Mouse (Mus musculus) cerebellum, postnatal 10 days (tissue): ENCODE data around the gene Stk11ip.
A peak's percentile ranks its signal among the peaks of the same experiment; 100 is the strongest.

Experiments
- DNase-seq, 2 experiments: peaks; one replicate each; pipeline ENCODE4 v3.0.0; 2021; ENCODE audit warnings: mixed read lengths in 2 of 2

Stk11ip gene

DNA sequence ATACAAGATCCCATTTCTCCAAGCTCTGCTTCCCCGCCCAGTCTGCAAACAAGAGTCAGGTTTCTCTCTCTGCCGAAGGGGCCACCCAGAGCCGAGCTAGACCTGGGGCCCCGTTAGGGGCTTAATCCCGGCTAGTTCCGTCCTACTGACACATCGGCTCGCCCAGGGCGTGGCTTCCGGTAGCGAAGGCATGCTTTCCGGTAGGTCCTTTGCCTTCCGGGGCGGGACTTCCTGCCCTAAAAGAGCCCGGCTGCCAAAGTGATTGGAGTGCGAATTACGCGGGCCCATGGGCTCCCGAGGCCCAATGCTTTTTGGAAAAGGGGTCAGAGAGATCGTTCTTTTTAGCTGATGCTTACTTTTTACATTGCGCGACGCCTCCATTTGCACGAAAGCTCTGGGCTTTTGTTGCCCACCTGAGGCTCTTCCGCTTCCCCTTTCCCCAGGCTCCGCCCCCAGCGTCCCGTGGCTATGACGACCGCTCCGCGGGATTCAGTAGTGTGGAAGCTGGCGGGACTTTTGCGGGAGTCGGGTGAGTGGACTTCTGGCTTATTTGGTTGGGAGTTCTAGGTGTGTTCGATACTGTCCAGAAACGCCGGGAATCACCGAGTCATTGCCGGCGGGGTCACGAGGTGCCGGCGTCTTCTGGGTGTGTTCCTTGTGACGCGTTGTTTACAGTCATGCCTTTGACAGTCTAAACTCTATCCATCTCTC lies at the start of gene Stk11ip:
Gene Stk11ip, plus strand, starts transcription at position 209 of the 711 bp plus-strand sequence.
- DNase-seq, result peak; percentile 93 to 94

DNA sequence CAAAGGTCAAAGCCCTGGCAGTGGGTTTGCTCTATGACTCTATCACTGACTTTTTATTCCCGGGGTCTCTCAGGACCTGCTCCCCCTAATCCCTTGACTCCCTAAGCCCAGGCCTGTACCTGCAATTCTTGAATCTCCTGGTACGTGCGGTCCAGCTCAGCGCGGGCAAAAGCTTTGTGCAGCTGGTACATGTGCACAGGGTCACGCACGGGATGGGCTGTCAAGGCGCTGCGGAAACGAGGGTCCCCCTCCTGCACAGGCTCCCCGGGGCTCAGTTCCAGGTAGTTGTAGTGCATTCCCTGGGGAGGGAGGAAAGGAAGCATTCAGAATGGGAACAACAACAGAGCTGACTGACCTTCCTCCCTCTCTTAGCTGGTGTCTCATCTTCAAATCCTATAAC lies 44.9 kb upstream of the Stk11ip start:
- DNase-seq, result no peak

DNA sequence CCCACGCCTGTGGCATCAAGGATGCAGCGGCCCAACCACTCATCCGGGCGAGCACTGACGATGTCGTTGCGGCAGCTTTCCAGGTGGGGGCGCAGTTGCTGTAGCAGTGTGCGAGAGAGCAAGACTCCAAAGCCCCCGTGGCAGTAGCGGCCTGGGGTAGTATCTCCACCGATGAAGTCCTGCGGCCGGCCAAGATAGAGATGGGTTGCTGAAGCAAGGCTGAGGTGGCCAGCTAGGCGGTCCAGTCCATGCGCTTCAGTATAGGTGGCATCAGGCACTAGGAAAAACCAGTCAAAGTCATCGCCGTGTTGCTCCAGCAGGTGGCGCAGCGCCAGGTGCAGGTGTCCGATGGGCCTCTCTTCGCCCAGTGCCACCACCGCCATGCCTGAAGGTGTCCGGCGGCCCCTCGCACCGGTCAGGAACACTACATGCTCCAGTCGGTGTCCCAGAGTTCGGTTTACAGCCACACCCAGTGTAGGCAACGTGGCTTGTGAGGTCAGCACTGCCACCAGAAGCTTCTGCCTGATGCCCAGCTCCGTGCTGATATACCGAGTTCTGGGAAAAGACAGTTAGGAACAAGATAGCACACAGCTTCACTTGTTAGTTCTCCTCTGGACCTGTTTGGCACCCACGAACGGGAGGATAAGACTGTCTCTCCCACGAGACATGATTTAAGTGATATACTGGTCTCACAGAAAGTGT lies 43.9 kb upstream of the Stk11ip start:
- peak; percentile 96 for DNase-seq

DNA sequence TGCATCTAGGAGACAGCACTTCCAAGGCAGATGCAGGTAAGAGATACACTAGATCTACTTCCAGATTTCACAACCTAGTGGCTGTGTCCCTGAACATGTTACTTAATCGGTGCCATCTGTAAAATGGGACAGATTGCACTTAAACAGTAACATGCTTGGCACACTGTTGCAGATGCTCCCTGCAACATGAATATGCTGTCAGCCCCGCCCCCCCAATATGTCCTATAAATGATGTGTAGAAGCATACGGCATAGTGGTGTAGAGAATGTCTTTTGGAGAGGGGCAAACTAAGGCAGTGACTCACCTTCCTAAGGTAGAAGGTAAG lies 43.4 kb upstream of the Stk11ip start:
- no peak for DNase-seq

DNA sequence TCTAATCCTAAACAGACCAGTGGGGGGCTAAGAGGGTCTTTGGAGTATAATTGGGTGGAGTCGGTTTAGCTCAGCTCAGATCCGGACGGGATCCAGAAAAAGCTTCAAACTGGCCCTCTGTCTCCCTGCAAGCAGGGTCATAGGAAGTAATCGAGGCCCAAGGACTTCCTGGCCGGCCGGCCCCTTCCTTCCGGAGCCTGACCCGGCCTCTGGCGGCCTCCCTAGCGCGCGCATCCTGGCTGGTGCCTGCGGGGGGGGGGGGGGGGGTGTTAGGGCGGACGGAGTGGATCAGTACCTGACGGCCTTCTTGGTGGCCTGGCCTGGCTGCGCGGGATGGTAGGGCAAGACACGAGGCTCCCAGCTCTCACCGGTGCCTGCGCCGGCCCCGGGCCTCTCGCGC lies 42.8 kb upstream of the Stk11ip start:
- DNase-seq, result peak in 1 of 2 experiments; percentile 51

DNA sequence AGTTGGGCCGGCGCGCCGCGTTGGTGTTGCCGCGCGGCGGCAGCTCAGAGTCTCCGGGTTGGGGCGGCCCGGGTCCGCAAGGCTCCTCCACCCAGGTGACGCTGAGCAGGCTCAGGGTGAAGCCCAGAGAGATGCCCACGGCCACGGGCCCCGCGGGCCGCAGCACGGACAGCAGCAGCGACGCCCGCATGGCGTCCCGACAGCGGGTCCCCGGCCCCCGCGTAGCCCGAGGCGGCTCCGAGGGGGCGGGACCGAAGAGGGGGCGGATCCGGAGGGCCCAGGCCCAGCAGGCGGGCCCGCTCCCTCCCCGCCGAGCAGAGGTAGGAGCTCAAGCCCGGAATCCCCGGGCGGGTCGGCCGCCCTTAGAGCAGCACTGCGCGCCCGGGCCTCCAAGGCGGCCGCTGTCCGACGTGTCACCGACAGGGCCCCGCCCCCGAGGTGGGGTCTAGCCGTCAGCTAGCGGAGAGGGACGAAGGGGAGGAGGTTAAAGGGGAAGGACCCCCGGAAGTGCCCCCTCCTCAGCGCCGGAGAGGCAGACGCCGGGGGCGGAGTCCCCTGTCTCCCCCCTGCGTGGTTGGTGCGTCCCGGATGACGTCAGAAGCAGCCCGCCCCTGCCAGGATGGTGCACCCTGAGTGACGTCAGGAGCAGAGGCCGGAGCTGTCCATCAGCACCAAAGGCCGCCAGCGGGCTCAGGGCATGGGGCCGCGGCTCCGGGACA lies 42.3 kb upstream of the Stk11ip start, which contains the start of the genes Chpf and Tmem198:
Gene Chpf, minus strand, starts transcription at position 392 of the 719 bp plus-strand sequence.
Gene Tmem198, plus strand, starts transcription at position 617 of the 719 bp plus-strand sequence.
- DNase-seq, result peak; percentile 99 to 100

DNA sequence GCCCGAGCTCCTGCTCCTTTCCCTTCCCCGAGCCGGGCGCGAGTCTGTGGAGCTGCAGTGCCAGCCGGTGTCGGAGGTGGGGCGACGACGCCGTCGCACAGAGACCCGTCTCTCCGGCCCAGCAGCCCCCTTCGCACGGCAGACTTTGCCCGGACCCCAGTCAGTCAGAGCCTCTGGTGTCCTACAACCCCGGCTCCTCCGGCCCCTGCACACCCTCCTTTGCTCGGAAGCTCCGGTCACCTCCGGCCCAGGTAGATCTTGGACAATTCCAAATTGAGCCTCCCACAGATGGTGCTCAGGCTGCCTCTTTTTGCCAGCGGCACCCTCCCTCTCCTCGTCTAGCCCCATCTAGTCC lies 41.7 kb upstream of the Stk11ip start:
- no peak for DNase-seq

DNA sequence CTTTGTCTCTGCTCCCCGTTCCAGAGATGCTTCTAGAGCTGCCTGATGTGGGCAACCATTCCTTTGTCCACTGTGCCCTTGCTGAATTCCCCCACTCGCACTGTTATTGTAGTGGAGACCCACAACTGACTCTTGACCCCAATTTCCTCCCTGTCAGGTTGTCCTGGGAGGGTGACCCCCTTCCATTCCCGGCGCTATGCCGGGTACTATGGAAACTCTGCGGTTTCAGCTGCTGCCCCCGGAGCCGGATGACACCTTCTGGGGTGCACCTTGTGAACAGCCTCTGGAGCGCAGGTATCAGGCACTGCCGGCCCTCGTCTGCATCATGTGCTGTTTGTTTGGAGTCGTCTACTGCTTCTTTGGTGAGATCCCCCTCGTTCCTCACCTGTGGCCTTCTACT lies 41.3 kb upstream of the Stk11ip start:
- no peak for DNase-seq

DNA sequence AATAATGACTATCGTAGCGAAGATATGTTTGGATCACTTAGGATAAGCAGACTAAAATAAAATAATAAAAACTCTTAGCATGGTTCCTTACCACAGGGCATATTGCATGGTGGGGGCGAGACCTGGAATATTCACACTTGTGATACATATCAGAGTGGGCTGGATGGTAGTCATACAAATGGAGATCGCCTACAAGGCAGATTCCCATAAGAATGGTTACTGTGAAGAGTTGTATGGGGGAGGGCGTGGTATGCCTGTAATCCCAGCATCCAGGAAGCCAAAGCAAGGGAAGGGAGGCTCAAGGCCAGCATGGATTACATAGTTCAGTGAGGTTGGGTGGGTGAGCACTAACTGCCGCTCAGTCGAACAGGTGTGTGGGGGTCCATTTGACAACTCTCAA lies 40.6 kb upstream of the Stk11ip start:
- no peak for DNase-seq

DNA sequence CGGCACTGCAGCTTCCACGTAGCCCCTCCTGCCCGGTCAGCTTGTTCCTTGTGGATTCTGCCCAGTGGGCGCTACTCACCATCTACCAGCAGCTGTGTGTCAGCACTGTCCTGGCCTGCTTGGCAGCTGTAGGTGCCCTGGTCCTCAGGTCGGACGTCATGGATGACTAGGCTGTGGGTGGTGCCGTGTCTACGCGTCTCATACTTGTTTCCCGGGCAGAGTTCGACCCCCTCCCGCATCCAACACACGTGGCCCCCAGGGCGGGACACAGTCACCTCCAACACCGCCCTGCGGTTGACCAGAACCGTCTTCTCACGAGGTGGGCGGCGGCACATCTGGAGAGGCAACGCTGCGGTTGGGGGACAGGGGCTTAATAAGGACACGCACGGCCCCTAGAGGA lies 34.8 kb upstream of the Stk11ip start:
- DNase-seq, result no peak

DNA sequence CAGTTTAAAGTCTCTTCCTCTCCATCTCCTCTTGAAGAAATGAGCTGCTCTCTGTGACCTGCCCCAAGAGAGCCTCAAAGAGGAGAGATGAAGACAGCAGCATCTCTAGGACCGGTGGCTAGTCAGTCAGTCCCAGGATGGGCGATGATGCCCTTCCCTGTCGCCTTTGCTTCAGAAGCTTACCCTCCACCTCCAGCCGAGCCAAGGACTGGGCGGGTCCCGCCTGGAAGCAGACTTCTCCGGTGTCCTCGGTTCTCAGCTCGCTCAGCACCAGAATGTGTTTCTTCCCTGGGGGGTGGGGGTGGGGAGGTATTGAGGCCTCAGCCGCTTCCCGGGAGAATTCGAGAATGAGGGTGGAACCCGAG lies 34.3 kb upstream of the Stk11ip start:
- peak in 1 of 2 experiments; percentile 44 for DNase-seq

DNA sequence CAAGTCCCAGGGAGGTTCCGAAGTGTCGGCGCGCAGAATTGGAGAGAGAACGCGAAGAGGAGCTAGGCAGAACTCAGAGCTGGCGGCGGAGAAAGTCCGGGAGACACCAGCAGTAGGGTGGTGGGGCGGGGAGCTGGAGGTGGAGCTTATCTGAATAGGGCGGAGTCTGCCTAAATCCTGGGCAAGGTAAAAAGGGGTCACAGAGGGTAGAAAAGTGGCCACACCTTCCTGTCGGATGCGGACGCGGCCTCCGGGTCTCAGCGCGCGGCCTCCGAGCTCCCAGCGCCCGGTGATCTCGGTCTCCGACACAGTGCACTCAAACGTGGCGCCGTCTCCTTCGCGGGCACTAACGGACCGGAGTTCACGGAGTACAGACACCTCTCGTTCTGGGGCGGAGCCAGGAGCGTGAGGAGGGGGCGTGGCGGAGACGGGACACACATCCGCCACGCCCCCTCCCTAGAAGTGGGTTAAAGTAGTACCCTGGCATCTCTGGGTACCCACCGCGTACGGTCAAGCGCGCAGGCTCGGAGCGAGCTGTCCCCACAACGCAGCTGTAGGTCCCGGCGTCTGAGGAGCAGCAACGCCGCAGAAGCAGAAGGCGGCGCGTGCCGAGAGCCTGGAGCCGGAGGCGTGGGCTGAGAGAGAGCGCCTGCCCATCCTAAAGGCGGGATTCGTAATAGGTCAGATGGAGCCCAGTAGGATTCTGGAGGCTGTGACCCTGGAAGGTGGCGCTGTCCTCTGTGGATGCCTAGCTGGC lies 33.7 kb upstream of the Stk11ip start:
- peak; percentile 86 to 92 for DNase-seq

DNA sequence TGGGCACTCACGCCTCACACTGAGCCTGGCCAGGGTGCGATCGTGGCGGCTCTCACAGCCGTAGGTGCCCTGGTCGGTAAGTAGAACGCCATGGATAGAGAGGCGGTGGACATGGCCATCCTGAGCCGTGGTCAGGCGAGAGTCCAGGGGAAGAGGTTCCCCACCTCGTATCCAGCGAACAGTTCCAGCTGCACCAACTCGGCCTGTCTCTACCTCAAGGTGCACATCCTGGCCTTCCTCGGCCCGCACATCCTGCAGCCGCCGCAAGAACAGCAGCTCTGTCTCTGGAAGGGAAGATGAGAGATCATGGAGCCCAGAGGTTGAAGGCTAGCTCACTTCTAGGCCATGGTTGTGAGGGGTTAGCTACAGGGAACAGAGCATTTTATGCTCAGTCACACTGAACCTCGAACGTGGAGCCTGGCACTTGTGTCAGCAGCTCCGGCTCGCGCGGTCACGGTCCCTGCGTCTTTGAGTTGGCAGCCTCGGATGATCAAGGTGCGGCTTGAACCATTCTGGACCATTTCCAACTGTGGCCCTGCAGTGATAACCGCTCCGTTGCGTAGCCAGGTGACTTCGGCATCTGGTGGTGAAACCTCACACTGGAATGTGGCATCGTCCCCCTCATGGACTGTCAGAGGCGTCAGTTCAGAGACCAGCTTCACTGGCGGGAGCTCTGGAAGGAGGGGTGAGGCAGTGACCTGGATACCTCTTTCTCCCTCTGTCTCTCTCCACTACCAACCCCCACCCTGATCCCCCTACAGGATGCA lies 30.4 kb upstream of the Stk11ip start:
- no peak for DNase-seq

DNA sequence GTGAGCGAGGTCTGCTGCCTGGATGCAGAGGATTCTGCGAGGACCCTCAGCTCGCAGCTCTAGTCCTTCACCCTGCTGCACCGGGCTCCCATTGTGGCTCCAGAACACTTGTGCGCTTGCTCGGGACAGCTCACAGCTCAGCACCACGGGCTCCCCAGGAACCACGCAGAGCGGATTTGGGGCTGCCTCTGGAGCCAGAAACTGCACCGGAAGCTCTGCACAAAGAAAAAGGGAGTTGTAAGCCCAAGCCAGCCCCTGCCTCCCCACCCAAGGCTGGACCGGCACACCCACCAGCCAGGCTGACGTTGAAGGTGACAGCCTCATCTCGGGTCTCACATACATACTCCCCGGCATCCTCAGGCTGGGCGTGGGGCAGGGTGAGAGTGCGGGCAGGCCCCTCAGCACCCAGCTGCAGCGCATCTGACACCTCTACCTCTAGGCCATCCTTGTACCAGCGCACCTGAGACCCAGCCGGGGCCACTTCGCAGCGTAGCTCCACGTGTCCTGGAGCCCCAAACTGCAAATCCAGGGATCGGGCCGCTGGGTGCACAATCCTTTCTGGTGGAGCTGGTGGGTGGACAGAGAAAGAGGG lies 28.7 kb upstream of the Stk11ip start:
- no peak for DNase-seq

DNA sequence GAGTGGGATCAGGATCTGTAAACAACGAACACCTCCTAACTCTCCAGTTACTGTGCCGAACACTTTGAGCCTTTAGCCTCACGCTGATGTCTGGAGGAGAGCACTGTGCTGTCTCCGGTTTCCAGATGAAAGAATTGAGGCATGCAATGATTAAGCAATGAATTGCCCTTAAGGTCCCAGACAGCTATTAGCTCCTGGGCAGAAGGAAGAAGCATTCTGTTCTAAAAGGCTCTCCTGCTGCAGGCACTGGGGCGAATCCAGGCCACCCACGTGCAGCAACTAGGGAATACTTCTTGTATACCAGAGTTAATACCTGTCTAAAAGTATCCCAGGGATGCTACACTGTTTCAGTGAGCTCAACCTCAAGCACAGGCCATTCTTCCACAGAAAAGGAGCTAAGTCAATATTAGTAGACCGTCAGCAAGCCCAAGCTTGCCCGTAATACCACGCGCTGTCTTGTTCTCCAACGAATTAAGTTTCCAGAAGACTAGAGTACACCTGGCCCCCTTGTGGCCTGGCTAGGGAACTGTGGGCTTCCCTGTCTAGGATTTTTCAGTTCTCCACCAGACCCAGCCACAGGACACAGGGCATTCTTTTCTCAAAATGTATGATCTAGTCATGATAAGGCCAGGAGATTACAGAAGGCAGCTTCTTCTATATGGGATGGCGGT lies 26.3 kb upstream of the Stk11ip start:
- peak; percentile 69 to 77 for DNase-seq

DNA sequence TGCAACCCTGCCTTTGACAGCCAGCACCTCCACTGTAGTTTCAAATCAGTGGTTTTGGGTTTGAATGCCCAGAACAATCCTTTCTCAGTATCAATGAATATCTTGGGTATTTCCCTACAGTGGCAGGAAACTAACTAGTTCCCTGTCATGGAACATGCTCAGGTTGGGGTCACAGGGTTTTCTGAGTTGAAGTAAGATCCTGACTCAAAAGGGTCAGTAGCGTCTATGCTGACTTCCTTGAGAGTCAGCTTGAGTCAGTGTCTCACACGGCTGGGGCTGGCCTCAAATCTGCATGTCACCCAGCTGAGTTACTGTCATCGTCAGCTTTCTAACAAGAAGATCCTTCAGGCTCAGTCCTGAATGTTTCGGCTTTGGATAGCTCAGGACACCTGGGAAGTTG lies 22.4 kb upstream of the Stk11ip start:
- no peak for DNase-seq

DNA sequence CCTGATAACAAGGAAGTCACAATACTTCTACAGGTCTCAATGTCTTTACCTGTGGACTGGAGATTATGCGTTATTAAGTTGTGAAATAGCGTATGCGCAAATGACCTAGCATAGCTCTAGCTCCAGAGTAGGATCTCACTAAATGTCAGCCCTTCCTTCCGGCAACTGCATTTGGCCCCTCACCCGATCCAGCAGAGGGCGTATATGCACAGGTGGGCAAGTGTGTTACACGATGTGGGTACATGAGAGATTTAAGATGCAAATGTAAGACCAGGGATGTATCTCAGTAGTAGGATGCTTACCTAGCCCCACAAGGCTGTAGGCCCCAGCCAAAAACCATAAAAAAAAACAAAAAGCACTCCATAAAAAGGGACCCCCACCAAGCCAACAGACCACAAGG lies 21.9 kb upstream of the Stk11ip start:
- DNase-seq, result no peak

DNA sequence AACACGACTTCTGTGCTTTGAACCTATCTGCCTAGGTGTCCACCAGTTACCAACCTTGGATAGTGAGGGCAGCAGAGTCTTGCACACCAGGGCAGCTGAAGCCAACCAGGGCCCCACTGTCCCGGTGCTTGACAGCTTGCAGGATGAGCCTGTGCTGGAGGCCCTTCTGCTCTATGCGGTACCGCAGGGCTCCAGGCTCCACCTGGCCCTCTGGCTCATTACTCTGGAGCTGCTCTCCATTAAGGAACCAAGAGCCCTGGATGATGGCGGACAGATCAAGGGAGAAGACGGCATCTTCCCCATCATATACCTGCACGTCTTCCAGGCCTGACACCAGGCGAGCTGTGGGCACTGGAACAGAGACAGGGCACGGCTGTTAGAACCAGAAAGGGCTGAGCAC lies 19.4 kb upstream of the Stk11ip start:
- DNase-seq, result no peak

DNA sequence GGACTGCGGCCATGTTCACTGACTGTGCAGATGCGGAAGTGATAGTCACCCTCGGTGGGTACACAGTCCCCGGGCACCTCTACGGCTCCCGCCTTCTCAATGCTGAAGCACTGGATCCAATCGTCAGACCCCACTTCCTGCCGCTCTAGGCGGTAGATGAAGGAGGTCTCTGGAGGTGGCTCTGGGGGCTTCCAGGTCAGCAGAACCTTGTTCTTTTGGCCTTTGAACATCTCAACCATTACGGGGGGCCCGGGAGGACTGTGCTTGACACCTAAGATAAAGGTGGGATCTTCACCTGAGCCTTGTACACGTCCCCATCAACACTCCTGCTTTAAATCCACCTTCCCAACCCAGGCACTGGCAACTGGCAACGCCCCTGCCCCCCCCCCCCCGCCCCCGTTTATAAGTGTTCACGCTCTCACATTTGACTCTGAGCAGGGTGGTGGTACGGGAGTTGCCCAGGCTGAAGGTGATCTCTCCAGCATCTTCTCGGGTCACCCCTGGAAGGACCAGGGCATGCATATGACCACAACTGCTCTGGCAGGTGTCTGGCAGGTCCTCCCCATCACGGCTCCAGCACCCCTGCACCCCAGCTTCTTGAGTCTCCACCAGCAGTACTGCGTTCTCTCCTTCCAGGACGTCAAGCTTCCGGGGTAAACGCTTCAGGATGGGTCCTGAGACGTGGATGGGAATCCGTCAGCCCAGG lies 18.2 kb upstream of the Stk11ip start:
- no peak for DNase-seq

DNA sequence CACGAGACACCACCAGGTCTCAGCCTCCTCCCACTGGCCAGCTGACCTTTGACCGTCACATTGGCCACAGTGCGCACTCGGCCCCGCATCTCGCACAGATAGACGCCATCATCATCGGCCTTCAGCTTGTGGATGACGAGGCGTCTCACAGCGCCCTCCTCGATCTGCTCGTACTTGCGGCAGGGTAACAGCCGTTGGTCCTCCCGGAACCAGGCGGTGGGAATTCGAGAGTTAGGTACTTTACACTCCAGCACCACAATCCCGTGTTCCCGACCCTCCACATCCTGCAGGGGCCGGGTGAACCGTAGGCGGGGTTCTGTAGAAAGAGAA lies 17.7 kb upstream of the Stk11ip start:
- DNase-seq, result no peak
